Mouse (Mus musculus) hindbrain, postnatal 0 days (tissue): ENCODE results near the gene Cd200. TPM values are rescaled to one million over a fixed set of nuclear protein-coding genes. Genes with fewer than 3 reads are reported as not detected.

Source experiments
- ATAC-seq: fragments of 200-750 bp; cut with Nextera tagmentation; 2 replicates; pipeline ENCODE4 v1.8.0; 2017; ENCODE audit warnings: mild to moderate bottlenecking, moderate TSS enrichment, moderate library complexity
- DNase-seq: peaks from one replicate; pipeline ENCODE4 v3.0.0-alpha.2; 2015; ENCODE audit warnings: low spot score
- H3K27ac ChIP-seq: fragments of 300-500 bp; sonication (generic); 2 replicates; pipeline ENCODE4 v1.5.1; 2014; ENCODE audit warnings: mild to moderate bottlenecking
- H3K27me3 ChIP-seq: fragments of 300-500 bp; sonication (generic); 2 replicates; pipeline ENCODE4 v1.6.1; 2014; ENCODE audit warnings: low read length, mixed read lengths; ENCODE audit not compliant: insufficient read depth
- H3K36me3 ChIP-seq: fragments of 300-500 bp; sonication (generic); 2 replicates; pipeline ENCODE4 v1.6.1; 2014; ENCODE audit warnings: low read length, mixed read lengths; ENCODE audit not compliant: insufficient read depth
- H3K4me1 ChIP-seq: fragments of 300-500 bp; sonication (generic); 2 replicates; pipeline ENCODE4 v1.6.1; 2014; ENCODE audit warnings: antibody characterized with exemption, low read length, mixed read lengths; ENCODE audit not compliant: insufficient read depth
- H3K4me2 ChIP-seq: fragments of 300-500 bp; sonication (generic); 2 replicates; pipeline ENCODE4 v1.6.1; 2014; ENCODE audit warnings: low read depth, mild to moderate bottlenecking, low read length, moderate library complexity, mixed read lengths
- H3K4me3 ChIP-seq: fragments of 300-500 bp; sonication (generic); 2 replicates; pipeline ENCODE4 v1.5.1; 2014; ENCODE audit warnings: low read length
- H3K9ac ChIP-seq: fragments of 300-500 bp; sonication (generic); replicated peaks from 2 replicates; pipeline ENCODE4 v1.6.1; 2014; ENCODE audit warnings: mild to moderate bottlenecking, low read length, moderate library complexity, mixed read lengths
- H3K9me3 ChIP-seq: fragments of 300-500 bp; sonication (generic); 2 replicates; pipeline ENCODE4 v1.6.1; 2016; ENCODE audit warnings: low read length, mixed read lengths
- CTCF ChIP-seq: IDR thresholded peaks from 2 replicates; pipeline ENCODE4 v1.5.1; 2016; ENCODE audit warnings: antibody characterized with exemption, control low read depth, low read depth
- WGBS: fragments of 180-500 bp; shearing (Covaris S2); extraction: QIAGEN DNeasy Blood & Tissue Kit; methylation state at CpG from one replicate; pipeline ENCODE4 v1.1.7; 2014; 5-methylcytosine and 5-hydroxymethylcytosine counted together
- polyA plus RNA-seq: library from polyadenylated mRNA; unstranded; fragments of >200 nt; fragmentation: Nextera tagmentation; extraction: Ambion mirVana; gene quantifications from 2 replicates; pipeline ENCODE4 v1.2.1, GENCODE M21; 2015
- total RNA-seq: library from RNA; depleted of rRNA; stranded (reverse); fragments of >200 nt; gene quantifications from 2 replicates; pipeline ENCODE4 v1.2.3, GENCODE M21; 2014

The Cd200 gene
- total and polyA plus RNA-seq, 2 experiments from 2014 or later, result 210 to 385 TPM

GRCm38 (mm10) chr16:45392246-45392645 lies 16.6 kb downstream of the Cd200 start:
- Histone ChIP-seq H3K9me3 (no peaks in the 10 kb centered on the region), H3K27me3 (no peaks in the 10 kb centered on the region), H3K4me3 (no peak overlapping the region), H3K36me3 (peaks cover 28% of the 10 kb centered on the region), H3K27ac (no peak overlapping the region), H3K9ac (no peak overlapping the region), H3K4me1 (no peaks in the 10 kb centered on the region), H3K4me2 (no peak overlapping the region)
- ATAC-seq (no peak), DNase-seq (no peak)
- 89% methylated on average over 6 of the region's 6 CpGs for whole genome bisulfite sequencing
- TF ChIP-seq CTCF, result no peak

GRCm38 (mm10) chr16:45391680-45392079 lies 17.2 kb downstream of the Cd200 start:
- H3K4me3 ChIP-seq, result no peak overlapping the region
- peaks cover 28% of the 10 kb centered on the region for H3K36me3 ChIP-seq
- no peaks in the 10 kb centered on the region for H3K9me3 ChIP-seq
- no peak overlapping the region for H3K9ac ChIP-seq
- WGBS, result 90% methylated on average over 3 of the region's 3 CpGs
- TF ChIP-seq CTCF, result no peak
- DNase-seq (no peak), ATAC-seq (no peak)
- no peak overlapping the region for H3K27ac ChIP-seq
- H3K4me1 ChIP-seq, result no peaks in the 10 kb centered on the region
- no peak overlapping the region for H3K4me2 ChIP-seq
- H3K27me3 ChIP-seq, result no peaks in the 10 kb centered on the region

GRCm38 (mm10) chr16:45390286-45390956 lies 18.4 kb downstream of the Cd200 start:
- H3K9ac ChIP-seq, result no peak overlapping the region
- no peak overlapping the region for H3K4me2 ChIP-seq
- no peaks in the 10 kb centered on the region for H3K4me1 ChIP-seq
- H3K27me3 ChIP-seq, result no peaks in the 10 kb centered on the region
- 82% methylated on average over 5 of the region's 5 CpGs for WGBS
- ATAC-seq (no peak), DNase-seq (no peak)
- peaks cover 20% of the 10 kb centered on the region for H3K36me3 ChIP-seq
- TF ChIP-seq CTCF, result no peak
- no peak overlapping the region for H3K4me3 ChIP-seq
- H3K9me3 ChIP-seq, result no peaks in the 10 kb centered on the region
- H3K27ac ChIP-seq, result no peak overlapping the region

DNA sequence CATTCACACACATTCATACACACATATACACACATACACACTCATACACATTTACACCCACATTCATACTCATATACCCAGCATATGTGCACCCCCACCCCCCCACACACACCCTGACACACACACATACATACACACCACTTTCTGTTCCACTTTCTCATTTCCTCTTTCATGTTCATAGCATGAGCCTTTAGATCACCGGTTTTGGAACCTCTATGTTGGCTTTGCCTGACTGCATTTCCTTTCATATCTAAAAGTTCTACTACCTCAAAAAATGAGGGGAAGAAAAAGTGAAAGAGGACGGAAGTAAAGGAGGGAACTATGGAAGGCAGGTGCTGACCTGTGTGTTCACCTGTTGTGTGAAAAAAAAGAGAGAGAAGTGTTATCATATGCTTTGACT lies 19.0 kb downstream of the Cd200 start:
- DNase-seq, result no peak
- no peak overlapping the region for H3K4me3 ChIP-seq
- H3K36me3 ChIP-seq, result peaks cover 16% of the 10 kb centered on the region
- no peak overlapping the region for H3K27ac ChIP-seq
- no peaks in the 10 kb centered on the region for H3K4me1 ChIP-seq
- no peak for ATAC-seq
- no peaks in the 10 kb centered on the region for H3K9me3 ChIP-seq
- no peak for TF ChIP-seq CTCF
- no peak overlapping the region for H3K4me2 ChIP-seq
- H3K27me3 ChIP-seq, result no peaks in the 10 kb centered on the region
- 89% methylated on average over 2 of the region's 2 CpGs for whole genome bisulfite sequencing
- no peak overlapping the region for H3K9ac ChIP-seq

DNA sequence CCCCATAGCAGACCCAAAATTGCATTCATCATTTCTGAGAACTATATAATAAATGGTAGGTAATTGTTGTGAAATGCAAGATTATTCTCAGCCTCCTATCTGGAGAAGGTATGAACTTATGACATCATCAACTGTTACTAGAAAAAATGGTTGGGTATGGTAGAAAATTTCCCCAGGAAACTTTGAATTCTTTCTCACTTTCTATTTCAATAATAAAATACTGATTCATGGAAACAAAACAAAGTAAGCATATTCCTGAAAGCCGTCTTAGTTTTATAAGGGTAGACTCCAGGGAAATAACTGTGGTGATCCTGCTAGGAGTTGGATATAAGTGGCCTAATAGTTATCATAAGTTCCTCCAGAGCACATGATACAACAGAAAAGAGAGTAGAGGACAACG lies 19.8 kb downstream of the Cd200 start:
- no peak overlapping the region for H3K9ac ChIP-seq
- peaks cover 9% of the 10 kb centered on the region for H3K36me3 ChIP-seq
- no peak overlapping the region for H3K4me3 ChIP-seq
- WGBS, result 90% methylated on average over 2 of the region's 2 CpGs
- H3K27me3 ChIP-seq, result no peaks in the 10 kb centered on the region
- H3K27ac ChIP-seq, result no peak overlapping the region
- ATAC-seq (no peak), DNase-seq (no peak)
- no peaks in the 10 kb centered on the region for H3K4me1 ChIP-seq
- no peak for TF ChIP-seq CTCF
- no peaks in the 10 kb centered on the region for H3K9me3 ChIP-seq
- H3K4me2 ChIP-seq, result no peak overlapping the region

- Histone ChIP-seq H3K4me2 (no peak overlapping the region), H3K27me3 (no peaks in the 10 kb centered on the region), H3K9me3 (no peaks in the 10 kb centered on the region), H3K9ac (no peak overlapping the region), H3K4me1 (no peaks in the 10 kb centered on the region), H3K36me3 (peaks cover 13% of the 10 kb centered on the region; the same call in 1 of the 2 replicates), H3K27ac (no peak overlapping the region), H3K4me3 (no peak overlapping the region)
- TF ChIP-seq CTCF, result no peak
- WGBS, result 80% methylated on average over 3 of the region's 3 CpGs
- DNase-seq (no peak), ATAC-seq (no peak)
These were observed 27.0 kb downstream of the Cd200 start for GRCm38 (mm10) chr16:45381811-45382210.

GRCm38 (mm10) chr16:45378959-45379358 lies 29.9 kb downstream of the Cd200 start:
- no peak overlapping the region for H3K4me3 ChIP-seq
- no peak for DNase-seq
- no peak overlapping the region for H3K4me2 ChIP-seq
- H3K9me3 ChIP-seq, result no peaks in the 10 kb centered on the region
- TF ChIP-seq CTCF, result no peak
- H3K36me3 ChIP-seq, result peaks cover 13% of the 10 kb centered on the region; the same call in 1 of the 2 replicates
- 82% methylated on average over 3 of the region's 3 CpGs for WGBS
- H3K9ac ChIP-seq, result no peak overlapping the region
- H3K27ac ChIP-seq, result no peak overlapping the region
- ATAC-seq, result no peak
- no peaks in the 10 kb centered on the region for H3K27me3 ChIP-seq
- H3K4me1 ChIP-seq, result no peaks in the 10 kb centered on the region; the same call in 1 of the 2 replicates
